Mouse (Mus musculus) intestine, embryonic 16.5 days (tissue): ENCODE results near the gene Atxn2l. TPM values are rescaled to one million over a fixed set of nuclear protein-coding genes. Genes with fewer than 3 reads are reported as not detected.

ENCODE experiments used
- ATAC-seq: fragments of 200-750 bp; cut with Nextera tagmentation; 2 replicates; pipeline ENCODE4 v1.8.0; 2017; ENCODE audit warnings: moderate TSS enrichment, moderate library complexity
- H3K27ac ChIP-seq: fragments of 300-500 bp; sonication (generic); 2 replicates; pipeline ENCODE4 v1.5.1; 2014; ENCODE audit warnings: mild to moderate bottlenecking, low read length
- H3K27me3 ChIP-seq: fragments of 300-500 bp; sonication (generic); replicated peaks from 2 replicates; pipeline ENCODE4 v1.6.1; 2014; ENCODE audit warnings: low read length, control low read depth, mixed read lengths; ENCODE audit not compliant: control insufficient read depth, insufficient read depth
- H3K36me3 ChIP-seq: fragments of 300-500 bp; sonication (generic); 2 replicates; pipeline ENCODE4 v1.6.1; 2014; ENCODE audit warnings: low read length, control low read depth; ENCODE audit not compliant: control insufficient read depth, insufficient read depth
- H3K4me1 ChIP-seq: fragments of 300-500 bp; sonication (generic); 2 replicates; pipeline ENCODE4 v1.6.1; 2014; ENCODE audit warnings: low read length, control low read depth, mixed read lengths; ENCODE audit not compliant: control insufficient read depth, insufficient read depth
- H3K4me2 ChIP-seq: fragments of 300-500 bp; sonication (generic); 2 replicates; pipeline ENCODE4 v1.6.1; 2014; ENCODE audit warnings: low read depth, low read length, control low read depth
- H3K4me3 ChIP-seq: fragments of 300-500 bp; sonication (generic); 2 replicates; pipeline ENCODE4 v1.5.1; 2014; ENCODE audit warnings: mild to moderate bottlenecking, low read length
- H3K9ac ChIP-seq: fragments of 300-500 bp; sonication (generic); 2 replicates; pipeline ENCODE4 v1.6.1; 2014; ENCODE audit warnings: low read depth, low read length
- H3K9me3 ChIP-seq: fragments of 300-500 bp; sonication (generic); 2 replicates; pipeline ENCODE4 v1.6.1; 2016; ENCODE audit warnings: low read length, control low read depth; ENCODE audit not compliant: control insufficient read depth
- WGBS: fragments of 180-500 bp; shearing (Covaris S2); extraction: QIAGEN DNeasy Blood & Tissue Kit; methylation state at CpG from one replicate; pipeline ENCODE4 v1.1.7; 2014; 5-methylcytosine and 5-hydroxymethylcytosine counted together
- polyA plus RNA-seq: library from polyadenylated mRNA; unstranded; fragments of >200 nt; fragmentation: Nextera tagmentation; extraction: Ambion mirVana; gene quantifications from 2 replicates; pipeline ENCODE4 v1.2.1, GENCODE M21; 2015

Atxn2l gene
- polyA plus RNA-seq, 1 experiment from 2014 or later = 25.8 TPM

DNA sequence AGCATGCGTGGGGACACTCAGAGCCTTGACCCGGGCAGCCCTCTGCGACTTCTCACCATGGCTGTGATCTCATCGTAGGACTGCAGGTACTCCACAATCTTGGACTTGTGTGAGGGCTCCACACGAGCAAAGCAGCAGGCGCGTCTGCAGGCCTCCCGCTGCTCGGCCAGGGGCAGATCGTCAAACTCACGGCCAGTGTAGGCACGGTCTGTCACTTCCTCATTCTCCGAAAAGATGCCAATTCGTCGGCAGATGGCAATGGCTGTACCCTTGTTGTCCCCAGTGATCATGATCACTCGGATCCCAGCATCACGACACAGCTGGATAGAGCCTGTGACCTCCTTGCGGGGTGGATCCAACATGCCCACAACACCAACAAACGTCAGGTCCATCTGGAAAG is 54.8 kb downstream of the Atxn2l start:
- Histone ChIP-seq H3K9ac (no peak overlapping the region), H3K4me2 (no peak overlapping the region), H3K9me3 (no peaks in the 10 kb centered on the region), H3K4me1 (no peaks in the 10 kb centered on the region), H3K27me3 (no peaks in the 10 kb centered on the region), H3K4me3 (no peak overlapping the region), H3K36me3 (peaks cover 15% of the 10 kb centered on the region), H3K27ac (no peak overlapping the region)
- ATAC-seq = no peak
- WGBS = 93% methylated on average over 19 of the region's 19 CpGs

DNA sequence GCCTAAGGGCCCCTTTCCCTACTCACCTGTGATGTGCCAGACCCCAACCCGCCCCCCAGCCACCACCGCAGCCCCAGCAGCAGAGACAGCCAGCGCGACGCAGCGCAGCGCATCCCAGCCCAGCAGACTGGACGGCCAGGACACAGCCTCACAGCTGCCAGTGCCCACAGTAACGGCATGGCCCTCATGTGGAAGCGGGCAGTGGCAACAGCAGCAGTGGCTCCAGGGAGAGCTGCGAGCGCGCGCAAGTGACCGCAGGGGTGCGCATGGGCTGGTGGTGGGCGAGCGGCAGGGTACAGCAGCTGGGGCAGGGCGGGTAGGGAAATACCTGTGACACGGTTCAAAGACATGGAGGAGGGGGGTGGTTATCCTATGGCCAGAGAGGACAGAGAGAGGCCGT is 57.0 kb downstream of the Atxn2l start:
- Histone ChIP-seq H3K36me3 (peaks cover 18% of the 10 kb centered on the region), H3K27ac (no peak overlapping the region), H3K9ac (no peak overlapping the region), H3K4me2 (no peak overlapping the region), H3K9me3 (no peaks in the 10 kb centered on the region), H3K27me3 (no peaks in the 10 kb centered on the region), H3K4me3 (no peak overlapping the region), H3K4me1 (no peaks in the 10 kb centered on the region)
- 86% methylated on average over 21 of the region's 21 CpGs for WGBS
- ATAC-seq = no peak

DNA sequence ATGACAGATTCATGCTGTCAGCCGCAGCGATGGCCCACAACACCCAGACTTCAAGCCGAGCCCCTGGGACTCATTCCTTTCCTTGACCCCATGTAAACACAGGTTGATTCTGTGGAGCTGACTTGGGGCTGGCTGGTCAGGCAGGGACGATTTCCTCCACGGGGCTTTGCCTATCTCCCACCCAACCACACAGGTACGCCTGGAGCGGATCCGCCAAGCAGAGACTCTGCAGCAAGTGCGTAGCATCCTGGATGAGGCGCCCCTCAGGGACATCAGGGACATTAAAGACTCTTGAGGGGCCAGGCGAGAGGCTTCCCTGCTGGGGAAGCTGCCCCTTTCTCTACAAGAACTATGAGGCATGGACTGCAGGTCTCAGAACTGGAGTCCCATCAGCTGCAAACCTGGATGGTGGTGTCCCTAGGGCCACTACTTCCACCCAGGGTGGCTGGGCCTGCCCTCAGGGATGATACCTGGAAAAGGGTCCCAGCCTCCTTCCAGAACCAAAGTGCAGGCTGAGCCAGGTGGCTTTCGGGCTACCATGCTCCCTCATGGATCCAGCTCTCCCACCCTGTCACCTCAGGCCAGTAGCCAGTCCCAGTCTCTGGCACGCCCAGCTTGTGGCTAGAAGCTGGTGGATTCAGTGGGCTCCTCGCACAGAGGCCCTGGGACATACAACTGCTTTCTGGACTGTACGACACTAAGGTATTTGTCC is 58.0 kb downstream of the Atxn2l start:
- no peaks in the 10 kb centered on the region for H3K4me1 ChIP-seq
- no peaks in the 10 kb centered on the region for H3K9me3 ChIP-seq
- no peak overlapping the region for H3K27ac ChIP-seq
- WGBS = 93% methylated on average over 15 of the region's 15 CpGs
- no peaks in the 10 kb centered on the region for H3K27me3 ChIP-seq
- H3K36me3 ChIP-seq = peaks cover 18% of the 10 kb centered on the region
- ATAC-seq = no peak
- H3K4me3 ChIP-seq = no peak overlapping the region
- no peak overlapping the region for H3K4me2 ChIP-seq
- H3K9ac ChIP-seq = no peak overlapping the region

DNA sequence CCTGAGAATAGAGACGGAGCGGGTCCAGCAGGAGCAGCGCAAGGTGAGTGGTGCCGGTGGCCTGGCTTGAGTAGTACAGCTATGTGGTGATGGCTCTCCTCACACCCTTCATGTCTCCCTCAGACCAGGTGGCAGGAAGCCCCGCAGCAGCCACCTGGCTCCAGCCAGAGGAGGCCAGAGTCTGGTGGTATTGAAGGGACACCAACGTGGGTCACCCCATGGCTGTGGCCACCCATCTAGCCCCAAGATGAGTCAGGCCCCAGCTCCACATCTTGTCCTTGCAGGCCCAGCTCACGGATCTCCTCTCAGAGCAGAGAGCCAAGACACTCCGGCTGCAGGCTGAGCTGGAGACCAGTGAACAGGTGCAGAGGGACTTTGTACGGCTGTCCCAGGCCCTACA is 58.7 kb downstream of the Atxn2l start:
- Histone ChIP-seq H3K4me1 (no peaks in the 10 kb centered on the region), H3K27ac (no peak overlapping the region), H3K4me2 (no peak overlapping the region), H3K4me3 (no peak overlapping the region), H3K9ac (no peak overlapping the region), H3K9me3 (no peaks in the 10 kb centered on the region), H3K27me3 (no peaks in the 10 kb centered on the region), H3K36me3 (peaks cover 18% of the 10 kb centered on the region)
- WGBS = 92% methylated on average over 9 of the region's 9 CpGs
- ATAC-seq = no peak

DNA sequence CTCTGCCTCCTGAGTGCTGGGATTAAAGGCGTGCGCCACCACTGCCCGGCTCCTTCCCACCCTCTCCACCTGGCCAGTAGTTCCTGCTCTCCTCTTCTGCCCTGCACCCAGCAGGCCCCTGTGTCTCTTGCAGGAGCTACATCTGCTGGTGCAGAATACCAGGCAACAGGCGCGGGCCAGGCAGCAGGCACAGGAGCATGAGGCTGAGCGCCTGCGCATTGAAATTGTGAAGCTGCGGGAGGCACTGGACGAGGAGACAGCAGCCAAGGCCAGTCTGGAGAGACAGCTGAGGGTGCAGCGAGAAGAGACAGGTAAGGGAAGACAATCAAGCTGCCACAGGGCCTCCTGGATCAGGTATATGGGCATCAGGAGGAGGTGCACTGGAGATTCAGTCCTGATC is 59.2 kb downstream of the Atxn2l start:
- no peak for ATAC-seq

More for the DNA sequence above, 59.2 kb downstream of the Atxn2l start:
- whole genome bisulfite sequencing = 92% methylated on average over 10 of the region's 10 CpGs
- Histone ChIP-seq H3K4me3 (no peak overlapping the region), H3K9me3 (no peaks in the 10 kb centered on the region), H3K4me2 (no peak overlapping the region), H3K27me3 (no peaks in the 10 kb centered on the region), H3K27ac (no peak overlapping the region), H3K4me1 (no peaks in the 10 kb centered on the region), H3K9ac (no peak overlapping the region), H3K36me3 (peaks cover 18% of the 10 kb centered on the region)

Other genes starting within 250 kb of the Atxn2l start
- 7.1 and 8.9 TPM in 2 replicates for gene Sbk1, start 230.8 kb downstream of the Atxn2l start, polyA plus RNA-seq
- 0.78 and 1.3 TPM in 2 replicates for gene Lat, start 133.9 kb downstream of the Atxn2l start, polyA plus RNA-seq
- 70.0 and 76.2 TPM in 2 replicates for gene Spns1, start 126.0 kb downstream of the Atxn2l start, polyA plus RNA-seq
- gene Nfatc2ip, start 106.7 kb downstream of the Atxn2l start, polyA plus RNA-seq = 0.99 and 1.4 TPM in 2 replicates
- 0.28 and 0.37 TPM in 2 replicates for gene Cd19, start 88.5 kb downstream of the Atxn2l start, polyA plus RNA-seq
- 22.6 and 25.0 TPM in 2 replicates for gene Rabep2, start 74.7 kb downstream of the Atxn2l start, polyA plus RNA-seq
- gene Atp2a1, start 40.3 kb downstream of the Atxn2l start, polyA plus RNA-seq = 1.1 and 1.3 TPM in 2 replicates
- 43.2 and 44.6 TPM in 2 replicates for gene Sh2b1, start 28.0 kb downstream of the Atxn2l start, polyA plus RNA-seq
- gene Tufm, start 16.1 kb downstream of the Atxn2l start, polyA plus RNA-seq = 229 and 244 TPM in 2 replicates
- gene Eif3c, start 63.0 kb upstream of the Atxn2l start, polyA plus RNA-seq = 180 and 194 TPM in 2 replicates
- 0.65 and 1.5 TPM in 2 replicates for gene Apobr, start 81.5 kb upstream of the Atxn2l start, polyA plus RNA-seq
- gene Cln3, start 82.4 kb upstream of the Atxn2l start, polyA plus RNA-seq = 44.7 and 54.7 TPM in 2 replicates
- gene Il27, start 91.5 kb upstream of the Atxn2l start, polyA plus RNA-seq = not detected in 2 replicates
- gene Nupr1, start 127.4 kb upstream of the Atxn2l start, polyA plus RNA-seq = 70.8 and 73.3 TPM in 2 replicates
- 42.7 and 49.8 TPM in 2 replicates for gene Sgf29, start 145.9 kb upstream of the Atxn2l start, polyA plus RNA-seq
- 7.5 and 7.6 TPM in 2 replicates for gene Sult1a1, start 173.0 kb upstream of the Atxn2l start, polyA plus RNA-seq
- gene Bola2, start 192.0 kb upstream of the Atxn2l start, polyA plus RNA-seq = 111 and 112 TPM in 2 replicates
- gene Slx1b, start 192.3 kb upstream of the Atxn2l start, polyA plus RNA-seq = 8.3 and 8.9 TPM in 2 replicates
- gene Coro1a, start 204.3 kb upstream of the Atxn2l start, polyA plus RNA-seq = 38.0 and 38.7 TPM in 2 replicates